Mouse (Mus musculus): ENCODE measurements around the gene Cc2d1b. TPM values are rescaled to one million over a fixed set of nuclear protein-coding genes. Genes with fewer than 3 reads are reported as not detected.

Gene Cc2d1b
- polyA plus RNA-seq, 1 experiment from 2014 or later = 31.2 TPM

Other genes starting within 250 kb of the Cc2d1b start
- gene Shisal2a, start 236.6 kb upstream of the Cc2d1b start, polyA plus RNA-seq (2016; fragmentation: Nextera tagmentation; extraction: Ambion mirVana) = 1.5 and 5.6 TPM in 2 replicates
- 40.6 and 44.3 TPM in 2 replicates for gene Gpx7, start 213.0 kb upstream of the Cc2d1b start, polyA plus RNA-seq (2016; fragmentation: Nextera tagmentation; extraction: Ambion mirVana)
- gene Tut4, start 160.5 kb upstream of the Cc2d1b start, polyA plus RNA-seq (2016; fragmentation: Nextera tagmentation; extraction: Ambion mirVana) = 95.8 and 119 TPM in 2 replicates
- gene Prpf38a, start 40.6 kb upstream of the Cc2d1b start, polyA plus RNA-seq (2016; fragmentation: Nextera tagmentation; extraction: Ambion mirVana) = 126 and 132 TPM in 2 replicates
- gene Orc1, start 40.5 kb upstream of the Cc2d1b start, polyA plus RNA-seq (2016; fragmentation: Nextera tagmentation; extraction: Ambion mirVana) = 30.4 and 31.1 TPM in 2 replicates
- 1.4 TPM in 2 replicates for gene 3110021N24Rik, start 99.7 kb downstream of the Cc2d1b start, polyA plus RNA-seq (2016; fragmentation: Nextera tagmentation; extraction: Ambion mirVana)
- 4.5 and 5.1 TPM in 2 replicates for gene Zfyve9, start 160.9 kb downstream of the Cc2d1b start, polyA plus RNA-seq (2016; fragmentation: Nextera tagmentation; extraction: Ambion mirVana)
- 170 and 214 TPM in 2 replicates for gene Btf3l4, start 213.7 kb downstream of the Cc2d1b start, polyA plus RNA-seq (2016; fragmentation: Nextera tagmentation; extraction: Ambion mirVana)
- 93.4 and 102 TPM in 2 replicates for gene Txndc12, start 214.7 kb downstream of the Cc2d1b start, polyA plus RNA-seq (2016; fragmentation: Nextera tagmentation; extraction: Ambion mirVana)
- gene Kti12, start 227.8 kb downstream of the Cc2d1b start, polyA plus RNA-seq (2016; fragmentation: Nextera tagmentation; extraction: Ambion mirVana) = 70.8 and 81.3 TPM in 2 replicates
- 1.5 and 2.0 TPM in 2 replicates for gene A730015C16Rik, start 228.7 kb downstream of the Cc2d1b start, polyA plus RNA-seq (2016; fragmentation: Nextera tagmentation; extraction: Ambion mirVana)

All from limb, embryonic 10.5 days (tissue).